Mouse (Mus musculus) left cerebral cortex, adult 8-10 months (tissue): Measurements from ENCODE around the gene Hspb8. TPM values are rescaled to one million over a fixed set of nuclear protein-coding genes. Genes with fewer than 3 reads are reported as not detected.
A peak's percentile ranks its signal among the peaks of the same experiment; 100 is the strongest.

Experiments used
- DNase-seq, 2 experiments: peaks; one replicate each; pipeline ENCODE4 v3.0.0; 2022; ENCODE audit warnings: low spot score in 2 of 2
- total RNA-seq, 4 experiments: library from RNA; stranded (reverse); gene quantifications; 2 replicates each; pipeline ENCODE4 v1.2.4; 2022

The Hspb8 gene
- total RNA-seq = 10 to 100 TPM in 3 of 4 experiments, 1 to 10 TPM in 1; 8.3 to 12.4 (median 11.7) TPM

- no peak for DNase-seq
Measured at GRCm38 (mm10) chr5:116422699-116423201, at the start of gene Hspb8. Hspb8 (minus strand) TSS chr5:116422864.

GRCm38 (mm10) chr5:116461354-116462042, 38.8 kb upstream of the Hspb8 start:
- DNase-seq = no peak

GRCm38 (mm10) chr5:116459970-116460369, 37.3 kb upstream of the Hspb8 start:
- DNase-seq = peak in 1 of 2 experiments; percentile 48

GRCm38 (mm10) chr5:116457791-116458190, 35.1 kb upstream of the Hspb8 start:
- no peak for DNase-seq

- DNase-seq = no peak
Measured at GRCm38 (mm10) chr5:116456796-116457515, 34.3 kb upstream of the Hspb8 start.

- no peak for DNase-seq
Measured at GRCm38 (mm10) chr5:116453401-116453851, 30.8 kb upstream of the Hspb8 start.

- no peak for DNase-seq
Measured at GRCm38 (mm10) chr5:116450901-116451300, 28.2 kb upstream of the Hspb8 start.

GRCm38 (mm10) chr5:116449522-116450225, 27.0 kb upstream of the Hspb8 start:
- DNase-seq = no peak

- DNase-seq = no peak
Measured at GRCm38 (mm10) chr5:116448409-116449191, 25.9 kb upstream of the Hspb8 start.

- DNase-seq = no peak
Measured at GRCm38 (mm10) chr5:116447821-116448350, 25.2 kb upstream of the Hspb8 start.

GRCm38 (mm10) chr5:116446552-116446951, 23.9 kb upstream of the Hspb8 start:
- DNase-seq = peak in 1 of 2 experiments; percentile 59

GRCm38 (mm10) chr5:116445634-116446367, 23.1 kb upstream of the Hspb8 start:
- no peak for DNase-seq

- DNase-seq = no peak
Measured at GRCm38 (mm10) chr5:116444517-116444916, 21.9 kb upstream of the Hspb8 start.

GRCm38 (mm10) chr5:116443459-116443940, 20.8 kb upstream of the Hspb8 start:
- peak; percentile 37 to 54 for DNase-seq

- peak in 1 of 2 experiments; percentile 79 for DNase-seq
Measured at GRCm38 (mm10) chr5:116442697-116443458, 20.2 kb upstream of the Hspb8 start.

GRCm38 (mm10) chr5:116440251-116440650, 17.6 kb upstream of the Hspb8 start:
- DNase-seq = peak in 1 of 2 experiments; percentile 82

- no peak for DNase-seq
Measured at GRCm38 (mm10) chr5:116438328-116438727, 15.7 kb upstream of the Hspb8 start.

GRCm38 (mm10) chr5:116436117-116436516, 13.5 kb upstream of the Hspb8 start:
- no peak for DNase-seq
